Mouse (Mus musculus): ENCODE data around the gene Tex14. TPM values are rescaled to one million over a fixed set of nuclear protein-coding genes. Genes with fewer than 3 reads are reported as not detected.
A peak's percentile ranks its signal among the peaks of the same experiment; 100 is the strongest.
"Not testable (repeated sequence)": the region's sequence is repeated elsewhere in the genome, so short reads cannot be mapped to it uniquely, and the experiment has no call there.

Tex14 gene
- total and polyA plus RNA-seq, 3 experiments = 0.08 to 0.23 TPM; not detected in 1

- Histone ChIP-seq H3K4me3 (no peak overlapping the region), H3K27me3 (ENCODE audit: control insufficient read depth, insufficient read depth, low read length) (no peaks in the 10 kb centered on the region), H3K36me3 (ENCODE audit: control insufficient read depth, insufficient read depth, low read length) (no peaks in the 10 kb centered on the region), H3K4me1 (ENCODE audit: control insufficient read depth, insufficient read depth, low read length) (no peaks in the 10 kb centered on the region), H3K9ac (ENCODE audit: low read depth, low read length) (no peak overlapping the region), H3K27ac (peak overlapping the region; percentile 93; the same call in 1 of the 2 replicates), H3K79me2 (replicated peaks; ENCODE audit: control insufficient read depth, insufficient read depth, low read length) (no peaks in the 10 kb centered on the region)
- DNase-seq = no peak
- WGBS = 30% methylated on average over 1 of the region's 1 CpGs
- TF ChIP-seq POLR2A (IDR thresholded peaks at IDR 0.05; ENCODE audit: insufficient read depth, low read depth, low read length) (no peak), CTCF (IDR thresholded peaks at IDR 0.05) (no peak), EP300 (IDR thresholded peaks at IDR 0.05; ENCODE audit: insufficient read depth, low read depth, low read length) (no peak)
- intact Hi-C loops (cut with DNase I) = loop anchor here (1.0 to 2.0 kb wide), 3 partner anchors 15 to 41 kb away; no protein-coding TSS in a partner anchor
These were observed 22.6 kb downstream of the Tex14 start for GRCm38 (mm10) chr11:87427273-87428050.

GRCm38 (mm10) chr11:87428051-87428673, 23.3 kb downstream of the Tex14 start:
- 61% methylated on average over 2 of the region's 2 CpGs for WGBS
- Histone ChIP-seq H3K4me3 (no peak overlapping the region), H3K36me3 (ENCODE audit: control insufficient read depth, insufficient read depth, low read length) (no peaks in the 10 kb centered on the region), H3K27ac (no peak overlapping the region), H3K4me1 (ENCODE audit: control insufficient read depth, insufficient read depth, low read length) (no peaks in the 10 kb centered on the region), H3K9ac (ENCODE audit: low read depth, low read length) (no peak overlapping the region), H3K27me3 (ENCODE audit: control insufficient read depth, insufficient read depth, low read length) (no peaks in the 10 kb centered on the region), H3K79me2 (replicated peaks; ENCODE audit: control insufficient read depth, insufficient read depth, low read length) (no peaks in the 10 kb centered on the region)
- no peak for DNase-seq
- no peak for TF ChIP-seq EP300 (IDR thresholded peaks at IDR 0.05; ENCODE audit: insufficient read depth, low read depth, low read length)
- no peak for TF ChIP-seq CTCF (IDR thresholded peaks at IDR 0.05)
- no peak for TF ChIP-seq POLR2A (IDR thresholded peaks at IDR 0.05; ENCODE audit: insufficient read depth, low read depth, low read length)
- intact Hi-C loops (cut with DNase I) = no loop called here

- Histone ChIP-seq H3K9ac (ENCODE audit: low read depth, low read length) (no peak overlapping the region), H3K79me2 (replicated peaks; ENCODE audit: control insufficient read depth, insufficient read depth, low read length) (no peaks in the 10 kb centered on the region), H3K4me3 (no peak overlapping the region), H3K27ac (no peak overlapping the region), H3K27me3 (ENCODE audit: control insufficient read depth, insufficient read depth, low read length) (no peaks in the 10 kb centered on the region), H3K36me3 (ENCODE audit: control insufficient read depth, insufficient read depth, low read length) (no peaks in the 10 kb centered on the region), H3K4me1 (ENCODE audit: control insufficient read depth, insufficient read depth, low read length) (no peaks in the 10 kb centered on the region)
- intact Hi-C loops (cut with DNase I) = no loop called here
- no peak for DNase-seq
- WGBS = 86% methylated on average over 4 of the region's 4 CpGs
- no peak for TF ChIP-seq EP300 (IDR thresholded peaks at IDR 0.05; ENCODE audit: insufficient read depth, low read depth, low read length)
- TF ChIP-seq CTCF (IDR thresholded peaks at IDR 0.05) = no peak
- no peak for TF ChIP-seq POLR2A (IDR thresholded peaks at IDR 0.05; ENCODE audit: insufficient read depth, low read depth, low read length)
These were observed 24.5 kb downstream of the Tex14 start for GRCm38 (mm10) chr11:87429363-87429762.

- Histone ChIP-seq H3K79me2 (replicated peaks; ENCODE audit: control insufficient read depth, insufficient read depth, low read length) (no peaks in the 10 kb centered on the region), H3K27ac (no peak overlapping the region), H3K4me3 (no peak overlapping the region), H3K4me1 (ENCODE audit: control insufficient read depth, insufficient read depth, low read length) (no peaks in the 10 kb centered on the region), H3K27me3 (ENCODE audit: control insufficient read depth, insufficient read depth, low read length) (no peaks in the 10 kb centered on the region), H3K9ac (ENCODE audit: low read depth, low read length) (no peak overlapping the region), H3K36me3 (ENCODE audit: control insufficient read depth, insufficient read depth, low read length) (no peaks in the 10 kb centered on the region)
- DNase-seq = no peak
- 75% methylated on average over 2 of the region's 2 CpGs for WGBS
- intact Hi-C loops (cut with DNase I) = no loop called here
- TF ChIP-seq CTCF (IDR thresholded peaks at IDR 0.05) (no peak), EP300 (IDR thresholded peaks at IDR 0.05; ENCODE audit: insufficient read depth, low read depth, low read length) (no peak), POLR2A (IDR thresholded peaks at IDR 0.05; ENCODE audit: insufficient read depth, low read depth, low read length) (no peak)
These were observed 25.5 kb downstream of the Tex14 start for GRCm38 (mm10) chr11:87430374-87430773.

GRCm38 (mm10) chr11:87431813-87432212, 26.9 kb downstream of the Tex14 start:
- 88% methylated on average over 8 of the region's 8 CpGs for WGBS
- H3K4me1 ChIP-seq (ENCODE audit: control insufficient read depth, insufficient read depth, low read length); DNase-seq; intact Hi-C loops (cut with DNase I); H3K4me3 ChIP-seq; H3K9ac ChIP-seq (ENCODE audit: low read depth, low read length); H3K36me3 ChIP-seq (ENCODE audit: control insufficient read depth, insufficient read depth, low read length); H3K27ac ChIP-seq; H3K79me2 ChIP-seq (replicated peaks; ENCODE audit: control insufficient read depth, insufficient read depth, low read length); H3K27me3 ChIP-seq (ENCODE audit: control insufficient read depth, insufficient read depth, low read length): not testable (repeated sequence)
- peak; percentile 40 for TF ChIP-seq CTCF (IDR thresholded peaks at IDR 0.05)

GRCm38 (mm10) chr11:87432447-87432846, 27.6 kb downstream of the Tex14 start:
- no peaks in the 10 kb centered on the region for H3K27me3 ChIP-seq (ENCODE audit: control insufficient read depth, insufficient read depth, low read length)
- no peaks in the 10 kb centered on the region for H3K4me1 ChIP-seq (ENCODE audit: control insufficient read depth, insufficient read depth, low read length)
- no peak overlapping the region for H3K27ac ChIP-seq
- no peak for DNase-seq
- WGBS = 91% methylated on average over 1 of the region's 1 CpGs
- no peaks in the 10 kb centered on the region for H3K79me2 ChIP-seq (replicated peaks; ENCODE audit: control insufficient read depth, insufficient read depth, low read length)
- intact Hi-C loops (cut with DNase I) = no loop called here
- no peaks in the 10 kb centered on the region for H3K36me3 ChIP-seq (ENCODE audit: control insufficient read depth, insufficient read depth, low read length)
- no peak overlapping the region for H3K4me3 ChIP-seq
- H3K9ac ChIP-seq (ENCODE audit: low read depth, low read length) = no peak overlapping the region
- TF ChIP-seq POLR2A (IDR thresholded peaks at IDR 0.05; ENCODE audit: insufficient read depth, low read depth, low read length) (no peak), EP300 (IDR thresholded peaks at IDR 0.05; ENCODE audit: insufficient read depth, low read depth, low read length) (no peak), CTCF (IDR thresholded peaks at IDR 0.05) (no peak)

Data from heart, adult 2 months (tissue).